Mouse (Mus musculus): ENCODE measurements around the gene Fam209. TPM values are rescaled to one million over a fixed set of nuclear protein-coding genes. Genes with fewer than 3 reads are reported as not detected.

The Fam209 gene
- polyA plus RNA-seq, 1 experiment from 2014 or later: not detected

GRCm38 (mm10) chr2:172481654-172482385 lies 9.5 kb downstream of the Fam209 start:
- Histone ChIP-seq H3K4me2 (replicated peaks; ENCODE audit: low read depth) (no peak overlapping the region), H3K27ac (ENCODE audit: low read depth, low read length) (no peak overlapping the region), H3K9me3 (ENCODE audit: control insufficient read depth) (no peaks in the 10 kb centered on the region), H3K4me3 (ENCODE audit: low read depth, low read length) (no peak overlapping the region), H3K27me3 (replicated peaks; ENCODE audit: control insufficient read depth, insufficient read depth, low read length) (no peaks in the 10 kb centered on the region), H3K9ac (ENCODE audit: low read depth, low read length) (no peak overlapping the region), H3K36me3 (ENCODE audit: control insufficient read depth, insufficient read depth) (no peaks in the 10 kb centered on the region), H3K4me1 (replicated peaks; ENCODE audit: control insufficient read depth, insufficient read depth, low read length) (no peaks in the 10 kb centered on the region)
- TF ChIP-seq CTCF (IDR thresholded peaks at IDR 0.05; ENCODE audit: low read depth): no peak
- no peak for ATAC-seq
- WGBS: 84% methylated on average over 16 of the region's 16 CpGs

GRCm38 (mm10) chr2:172483766-172484413 lies 11.6 kb downstream of the Fam209 start:
- no peaks in the 10 kb centered on the region for H3K27me3 ChIP-seq (replicated peaks; ENCODE audit: control insufficient read depth, insufficient read depth, low read length)
- H3K4me2 ChIP-seq (replicated peaks; ENCODE audit: low read depth): no peak overlapping the region
- no peak overlapping the region for H3K9ac ChIP-seq (ENCODE audit: low read depth, low read length)
- H3K36me3 ChIP-seq (ENCODE audit: control insufficient read depth, insufficient read depth): no peaks in the 10 kb centered on the region
- ATAC-seq: no peak
- no peak for TF ChIP-seq CTCF (IDR thresholded peaks at IDR 0.05; ENCODE audit: low read depth)
- no peak overlapping the region for H3K4me3 ChIP-seq (ENCODE audit: low read depth, low read length)
- no peaks in the 10 kb centered on the region for H3K4me1 ChIP-seq (replicated peaks; ENCODE audit: control insufficient read depth, insufficient read depth, low read length)
- H3K9me3 ChIP-seq (ENCODE audit: control insufficient read depth): no peaks in the 10 kb centered on the region
- H3K27ac ChIP-seq (ENCODE audit: low read depth, low read length): no peak overlapping the region
- WGBS: 86% methylated on average over 14 of the region's 14 CpGs

- no peaks in the 10 kb centered on the region for H3K9me3 ChIP-seq (ENCODE audit: control insufficient read depth)
- H3K4me1 ChIP-seq (replicated peaks; ENCODE audit: control insufficient read depth, insufficient read depth, low read length): no peaks in the 10 kb centered on the region
- no peaks in the 10 kb centered on the region for H3K36me3 ChIP-seq (ENCODE audit: control insufficient read depth, insufficient read depth)
- H3K27me3 ChIP-seq (replicated peaks; ENCODE audit: control insufficient read depth, insufficient read depth, low read length): no peaks in the 10 kb centered on the region
- no peak overlapping the region for H3K4me3 ChIP-seq (ENCODE audit: low read depth, low read length)
- ATAC-seq: no peak
- H3K27ac ChIP-seq (ENCODE audit: low read depth, low read length): no peak overlapping the region
- H3K4me2 ChIP-seq (replicated peaks; ENCODE audit: low read depth): no peak overlapping the region
- WGBS: 21% methylated on average over 12 of the region's 12 CpGs
- no peak for TF ChIP-seq CTCF (IDR thresholded peaks at IDR 0.05; ENCODE audit: low read depth)
- no peak overlapping the region for H3K9ac ChIP-seq (ENCODE audit: low read depth, low read length)
Observed at GRCm38 (mm10) chr2:172484696-172485370, 12.5 kb downstream of the Fam209 start.

GRCm38 (mm10) chr2:172496736-172497345 lies 24.5 kb downstream of the Fam209 start:
- 70% methylated on average over 8 of the region's 8 CpGs for WGBS
- no peak overlapping the region for H3K4me3 ChIP-seq (ENCODE audit: low read depth, low read length)
- H3K9me3 ChIP-seq (ENCODE audit: control insufficient read depth): no peaks in the 10 kb centered on the region
- H3K36me3 ChIP-seq (ENCODE audit: control insufficient read depth, insufficient read depth): no peaks in the 10 kb centered on the region
- ATAC-seq: no peak
- H3K27me3 ChIP-seq (replicated peaks; ENCODE audit: control insufficient read depth, insufficient read depth, low read length): no peaks in the 10 kb centered on the region
- no peak overlapping the region for H3K4me2 ChIP-seq (replicated peaks; ENCODE audit: low read depth)
- no peaks in the 10 kb centered on the region for H3K4me1 ChIP-seq (replicated peaks; ENCODE audit: control insufficient read depth, insufficient read depth, low read length)
- no peak overlapping the region for H3K9ac ChIP-seq (ENCODE audit: low read depth, low read length)
- H3K27ac ChIP-seq (ENCODE audit: low read depth, low read length): no peak overlapping the region
- no peak for TF ChIP-seq CTCF (IDR thresholded peaks at IDR 0.05; ENCODE audit: low read depth)

DNA sequence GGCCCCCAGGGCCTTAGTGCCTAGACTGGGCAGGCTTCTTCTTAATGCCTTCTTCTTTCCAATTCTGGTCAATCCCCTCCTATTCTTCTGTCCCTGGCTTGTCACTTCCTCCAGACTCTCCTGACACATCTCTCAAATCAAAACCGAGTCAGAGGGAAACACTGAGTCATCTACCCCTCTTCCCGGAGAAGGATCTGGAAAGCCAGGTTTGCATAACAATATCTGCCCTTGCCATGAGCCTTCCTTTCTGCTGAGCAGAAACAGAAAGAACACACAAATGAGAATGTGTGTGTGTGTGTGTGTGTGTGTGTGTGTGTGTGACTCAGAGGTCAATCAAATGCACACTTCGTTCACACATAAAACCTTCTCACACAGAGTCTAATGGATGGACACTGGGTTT lies 26.5 kb downstream of the Fam209 start:
- Histone ChIP-seq H3K4me1 (replicated peaks; ENCODE audit: control insufficient read depth, insufficient read depth, low read length) (no peaks in the 10 kb centered on the region), H3K9me3 (ENCODE audit: control insufficient read depth) (no peaks in the 10 kb centered on the region), H3K9ac (ENCODE audit: low read depth, low read length) (no peak overlapping the region), H3K4me3 (ENCODE audit: low read depth, low read length) (no peak overlapping the region), H3K27ac (ENCODE audit: low read depth, low read length) (no peak overlapping the region), H3K4me2 (replicated peaks; ENCODE audit: low read depth) (no peak overlapping the region), H3K36me3 (ENCODE audit: control insufficient read depth, insufficient read depth) (no peaks in the 10 kb centered on the region), H3K27me3 (replicated peaks; ENCODE audit: control insufficient read depth, insufficient read depth, low read length) (no peaks in the 10 kb centered on the region)
- no peak for TF ChIP-seq CTCF (IDR thresholded peaks at IDR 0.05; ENCODE audit: low read depth)
- WGBS: 59% methylated on average over 3 of the region's 3 CpGs
- ATAC-seq: no peak

GRCm38 (mm10) chr2:172500752-172501316 lies 28.5 kb downstream of the Fam209 start:
- H3K4me3 ChIP-seq (ENCODE audit: low read depth, low read length): no peak overlapping the region
- no peaks in the 10 kb centered on the region for H3K27me3 ChIP-seq (replicated peaks; ENCODE audit: control insufficient read depth, insufficient read depth, low read length)
- no peak overlapping the region for H3K27ac ChIP-seq (ENCODE audit: low read depth, low read length)
- TF ChIP-seq CTCF (IDR thresholded peaks at IDR 0.05; ENCODE audit: low read depth): no peak
- no peaks in the 10 kb centered on the region for H3K9me3 ChIP-seq (ENCODE audit: control insufficient read depth)
- ATAC-seq: no peak
- WGBS: 35% methylated on average over 7 of the region's 7 CpGs
- H3K36me3 ChIP-seq (ENCODE audit: control insufficient read depth, insufficient read depth): no peaks in the 10 kb centered on the region
- H3K9ac ChIP-seq (ENCODE audit: low read depth, low read length): no peak overlapping the region
- H3K4me2 ChIP-seq (replicated peaks; ENCODE audit: low read depth): no peak overlapping the region
- no peaks in the 10 kb centered on the region for H3K4me1 ChIP-seq (replicated peaks; ENCODE audit: control insufficient read depth, insufficient read depth, low read length)

All from intestine, postnatal 0 days (tissue).